Mouse (Mus musculus): Measurements from ENCODE around the gene Thrb.

Thrb gene

GRCm38 (mm10) chr14:17713297-17713904, 53.3 kb downstream of the Thrb start:
- DNase-seq (ENCODE audit: low spot score in 2 of 2), result peak; percentile 41 to 53

- DNase-seq (ENCODE audit: low spot score in 2 of 2), result peak in 1 of 2 experiments; percentile 13
Observed at GRCm38 (mm10) chr14:17719494-17719893, 59.4 kb downstream of the Thrb start.

GRCm38 (mm10) chr14:17722824-17723445, 62.9 kb downstream of the Thrb start:
- DNase-seq (ENCODE audit: low spot score in 2 of 2), result peak; percentile 42 to 67

- DNase-seq (ENCODE audit: low spot score in 2 of 2), result no peak
Observed at GRCm38 (mm10) chr14:17724577-17724976, 64.5 kb downstream of the Thrb start.

- DNase-seq (ENCODE audit: low spot score in 2 of 2), result no peak
Observed at GRCm38 (mm10) chr14:17726906-17727305, 66.8 kb downstream of the Thrb start.

- no peak for DNase-seq (ENCODE audit: low spot score in 2 of 2)
Observed at GRCm38 (mm10) chr14:17727878-17728277, 67.8 kb downstream of the Thrb start.

GRCm38 (mm10) chr14:17728889-17729288, 68.8 kb downstream of the Thrb start:
- DNase-seq (ENCODE audit: low spot score in 2 of 2), result no peak

- DNase-seq (ENCODE audit: low spot score in 2 of 2), result peak in 1 of 2 experiments; percentile 35
Observed at GRCm38 (mm10) chr14:17731020-17731419, 71.0 kb downstream of the Thrb start.

GRCm38 (mm10) chr14:17733077-17733778, 73.2 kb downstream of the Thrb start:
- DNase-seq (ENCODE audit: low spot score in 2 of 2), result no peak

- no peak for DNase-seq (ENCODE audit: low spot score in 2 of 2)
Observed at GRCm38 (mm10) chr14:17733779-17734137, 73.7 kb downstream of the Thrb start.

GRCm38 (mm10) chr14:17735440-17735839, 75.4 kb downstream of the Thrb start:
- no peak for DNase-seq (ENCODE audit: low spot score in 2 of 2)

- no peak for DNase-seq (ENCODE audit: low spot score in 2 of 2)
Observed at GRCm38 (mm10) chr14:17740903-17741302, 80.8 kb downstream of the Thrb start.

GRCm38 (mm10) chr14:17742264-17742663, 82.2 kb downstream of the Thrb start:
- no peak for DNase-seq (ENCODE audit: low spot score in 2 of 2)

GRCm38 (mm10) chr14:17742902-17743712, 83.0 kb downstream of the Thrb start:
- DNase-seq (ENCODE audit: low spot score in 2 of 2), result no peak

- no peak for DNase-seq (ENCODE audit: low spot score in 2 of 2)
Observed at GRCm38 (mm10) chr14:17743713-17744158, 83.7 kb downstream of the Thrb start.

- no peak for DNase-seq (ENCODE audit: low spot score in 2 of 2)
Observed at GRCm38 (mm10) chr14:17747922-17748321, 87.9 kb downstream of the Thrb start.

- DNase-seq (ENCODE audit: low spot score in 2 of 2), result no peak
Observed at GRCm38 (mm10) chr14:17748945-17749344, 88.9 kb downstream of the Thrb start.

- no peak for DNase-seq (ENCODE audit: low spot score in 2 of 2)
Observed at GRCm38 (mm10) chr14:17751911-17752310, 91.8 kb downstream of the Thrb start.

- no peak for DNase-seq (ENCODE audit: low spot score in 2 of 2)
Observed at GRCm38 (mm10) chr14:17753429-17753828, 93.4 kb downstream of the Thrb start.

- DNase-seq (ENCODE audit: low spot score in 2 of 2), result no peak
Observed at GRCm38 (mm10) chr14:17756732-17757131, 96.7 kb downstream of the Thrb start.

- no peak for DNase-seq (ENCODE audit: low spot score in 2 of 2)
Observed at GRCm38 (mm10) chr14:17767987-17768386, 107.9 kb downstream of the Thrb start.

GRCm38 (mm10) chr14:17774404-17774803, 114.3 kb downstream of the Thrb start:
- DNase-seq (ENCODE audit: low spot score in 2 of 2), result no peak
